Mouse (Mus musculus) thymus, postnatal 14 days (tissue): Measurements from ENCODE around the gene Aff1.

Experiments used
- DNase-seq: peaks from one replicate; pipeline ENCODE4 v3.0.0; 2021

Aff1 gene

DNA sequence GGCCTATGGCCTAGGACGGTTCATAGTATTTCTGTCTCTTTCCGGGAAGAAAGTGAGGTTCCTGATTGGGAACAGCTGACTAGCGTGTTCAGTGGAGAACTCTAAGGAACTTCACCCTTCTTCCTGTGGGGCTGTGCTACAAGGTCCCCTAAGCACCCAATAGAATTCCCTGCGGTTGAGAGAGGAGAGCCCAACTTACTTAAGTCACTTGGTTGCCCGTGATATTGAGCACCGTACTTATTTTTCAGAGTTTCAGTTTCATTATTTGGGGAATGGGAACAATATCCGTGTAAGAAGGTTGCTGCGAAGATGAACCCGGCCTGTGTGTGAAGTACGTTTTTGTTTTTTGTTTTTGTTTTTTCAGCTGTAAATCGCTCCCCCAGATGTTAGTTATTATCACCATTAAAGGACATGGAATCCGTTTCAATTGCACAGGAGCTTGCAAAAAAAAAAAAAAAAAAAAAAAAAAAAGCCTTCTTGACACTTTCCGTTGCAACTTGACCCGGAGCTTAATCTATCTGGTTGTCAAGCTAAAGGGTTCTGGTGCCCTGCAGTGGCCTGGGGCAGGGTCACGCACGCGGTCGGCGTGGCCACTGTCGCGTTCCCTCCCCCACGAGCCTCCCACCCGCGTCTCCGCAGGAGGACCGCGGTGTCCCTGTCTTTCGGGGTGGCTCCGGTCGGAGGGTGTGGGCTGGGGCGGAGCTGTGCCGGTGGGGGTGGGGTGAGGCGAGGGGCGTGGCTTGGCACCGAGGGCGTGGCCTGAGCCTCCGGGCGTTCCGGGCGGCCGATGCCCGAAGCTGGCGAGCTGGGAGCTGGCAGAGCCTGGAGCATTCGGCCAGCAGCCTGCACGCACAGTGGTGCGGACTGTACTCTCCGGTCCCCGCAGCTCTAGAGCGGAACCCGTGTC is at the start of gene Aff1:
Gene Aff1, plus strand, starts transcription at position 751 of the 907 bp plus-strand sequence.
- peak; percentile 95 for DNase-seq

DNA sequence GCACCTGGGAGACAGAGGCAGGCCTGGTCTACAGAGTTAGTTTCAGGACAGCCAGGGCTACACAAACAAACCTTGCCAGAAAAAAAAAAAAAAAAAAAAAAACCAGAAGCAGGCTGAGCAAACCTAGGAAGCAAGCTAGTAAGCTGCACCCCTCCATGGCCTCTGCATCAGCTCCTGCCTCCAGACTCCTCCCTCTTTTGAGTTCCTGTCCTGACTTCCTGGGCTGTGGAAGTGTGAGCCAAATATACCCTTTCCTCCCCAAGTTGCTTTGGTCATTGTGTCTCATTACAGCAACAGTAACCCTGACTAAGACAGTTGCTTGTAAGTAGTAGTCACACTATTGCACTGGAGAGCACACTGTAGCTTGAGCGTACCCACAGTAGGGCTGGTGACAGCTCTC is 48.0 kb upstream of the Aff1 start:
- no peak for DNase-seq

DNA sequence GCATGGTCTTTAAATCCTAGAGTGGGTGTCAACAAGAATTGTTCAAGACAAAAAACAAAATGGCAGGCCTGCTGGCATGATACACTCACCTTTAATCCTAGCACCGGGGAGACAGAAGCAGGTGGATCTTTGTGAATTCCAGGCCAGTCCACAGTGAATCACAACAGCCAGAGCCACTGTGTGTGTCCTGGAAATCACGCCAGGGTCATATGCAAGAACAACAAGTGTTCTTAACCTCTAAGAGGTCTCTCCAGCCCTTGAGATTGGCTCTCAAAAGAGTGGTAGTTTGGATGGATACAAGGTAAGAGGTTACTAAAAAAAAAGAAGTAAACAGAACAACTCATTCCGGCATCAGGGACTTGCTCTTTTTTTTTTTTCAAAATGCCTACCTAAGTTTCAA is 44.9 kb upstream of the Aff1 start:
- no peak for DNase-seq

DNA sequence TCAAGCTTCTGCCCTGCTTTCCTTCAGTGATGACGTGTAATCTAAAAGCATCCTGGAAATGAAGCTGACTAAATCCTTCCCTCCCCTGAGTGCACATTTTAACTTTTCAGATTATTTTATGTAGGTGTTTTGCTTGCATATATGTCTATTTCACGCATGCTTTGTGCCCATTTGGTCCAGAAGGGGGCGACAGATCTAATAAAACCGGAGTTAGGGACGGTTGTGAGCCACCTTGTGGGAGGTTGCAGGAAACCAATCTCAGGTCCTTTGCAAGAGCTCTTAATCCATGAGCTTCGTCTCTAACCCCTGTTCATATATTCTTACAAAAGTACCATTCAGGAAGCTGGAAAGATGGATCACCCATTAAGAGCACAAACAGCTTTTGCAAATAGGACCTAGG is 37.9 kb upstream of the Aff1 start:
- DNase-seq: peak; percentile 66

DNA sequence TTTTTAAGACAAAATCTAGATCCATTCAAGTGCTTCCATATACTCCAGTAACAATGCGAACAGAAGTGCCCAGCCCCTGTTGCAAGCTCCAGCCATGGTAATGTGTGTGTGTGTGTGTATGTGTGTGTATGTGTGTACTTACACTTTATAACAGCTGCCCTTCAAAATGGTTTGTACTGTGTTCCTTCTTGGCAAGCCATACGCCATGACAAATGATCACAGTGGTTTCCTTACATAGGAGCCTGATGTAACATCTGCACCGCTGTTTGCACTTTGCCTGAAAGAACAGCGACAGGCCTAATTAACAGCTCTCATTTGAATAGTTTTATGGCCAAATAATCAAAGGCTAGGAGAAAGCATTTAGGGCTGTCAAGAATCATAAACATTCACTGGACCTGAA is 37.4 kb upstream of the Aff1 start:
- no peak for DNase-seq

DNA sequence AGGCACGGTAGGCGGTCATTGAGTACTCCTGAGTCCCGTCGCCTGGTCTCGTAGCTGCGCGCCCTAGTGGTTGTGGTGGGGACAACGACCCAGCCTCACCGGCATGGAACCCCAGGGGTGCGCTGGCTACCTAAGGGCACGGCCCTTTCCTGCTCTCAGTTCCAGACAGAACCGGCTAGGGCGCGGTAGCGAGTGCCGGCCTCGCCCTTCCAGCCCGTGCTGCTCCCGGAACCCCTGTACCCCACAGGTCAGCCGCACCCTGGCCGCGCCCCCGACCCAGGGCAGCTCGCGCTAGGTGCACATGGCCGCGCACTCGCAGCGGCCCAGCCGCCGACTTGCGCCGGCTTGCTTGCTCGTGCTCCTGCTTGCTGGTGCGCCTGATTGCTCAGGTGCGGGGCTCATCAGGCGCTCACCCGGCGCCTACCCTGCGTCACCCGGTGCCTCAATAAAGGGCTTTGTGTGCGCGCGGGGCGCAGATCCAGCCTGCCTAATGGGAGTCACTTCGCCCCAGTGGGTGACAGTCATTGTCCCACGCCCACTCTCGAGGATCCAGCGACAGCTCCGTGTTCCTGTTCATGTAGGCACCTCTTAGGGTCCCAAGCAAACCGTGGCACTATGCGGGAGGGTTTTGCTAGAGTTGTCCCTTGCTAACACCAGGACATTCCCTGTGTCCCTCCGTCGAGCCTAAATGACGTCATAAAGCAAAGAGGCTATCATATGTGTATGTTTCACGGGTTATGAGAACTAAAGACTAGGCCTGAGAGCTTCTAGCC is 36.6 kb upstream of the Aff1 start, which contains the start of gene 1700016H13Rik:
Gene 1700016H13Rik, minus strand, starts transcription at position 665 of the 773 bp plus-strand sequence.
- DNase-seq: peak; percentile 89

DNA sequence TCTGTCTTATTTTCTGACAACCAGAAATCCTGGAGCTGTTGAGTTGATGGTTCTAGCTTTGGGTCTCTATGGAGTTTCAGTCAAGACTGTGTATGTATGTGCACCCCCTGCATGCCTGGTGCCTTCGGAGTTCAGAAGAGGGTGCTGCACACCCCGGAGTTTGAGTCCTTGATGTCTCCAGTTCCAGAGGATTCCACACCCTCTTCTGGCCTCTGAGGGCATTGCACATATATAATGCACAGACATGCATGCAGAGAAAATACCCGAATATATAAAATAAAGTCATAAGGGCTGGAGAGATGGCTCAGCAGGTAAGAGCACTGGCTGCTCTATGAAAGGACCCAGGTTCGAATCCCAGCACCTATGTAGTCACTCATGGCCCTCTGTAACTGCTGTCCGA is 33.3 kb upstream of the Aff1 start:
- DNase-seq: peak; percentile 26

DNA sequence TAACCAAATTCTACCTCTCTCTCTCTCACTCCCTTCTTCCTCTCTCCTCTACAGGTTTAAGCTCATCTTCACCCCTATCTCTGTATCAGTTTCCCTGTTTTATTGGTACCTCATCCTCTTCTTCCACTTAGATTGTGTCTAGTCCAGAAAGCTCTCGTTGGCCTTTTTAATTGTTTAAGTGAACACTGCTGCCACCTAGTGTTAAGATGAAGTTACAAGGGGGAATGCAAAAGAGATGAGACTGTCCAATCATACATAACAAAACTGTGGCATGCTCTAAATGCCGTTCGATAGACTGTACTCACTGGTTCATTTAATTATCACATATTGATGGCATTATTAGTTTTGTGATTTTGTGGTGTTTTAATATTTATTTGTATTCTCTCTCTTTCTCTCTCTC is 32.6 kb upstream of the Aff1 start:
- DNase-seq: peak; percentile 30

DNA sequence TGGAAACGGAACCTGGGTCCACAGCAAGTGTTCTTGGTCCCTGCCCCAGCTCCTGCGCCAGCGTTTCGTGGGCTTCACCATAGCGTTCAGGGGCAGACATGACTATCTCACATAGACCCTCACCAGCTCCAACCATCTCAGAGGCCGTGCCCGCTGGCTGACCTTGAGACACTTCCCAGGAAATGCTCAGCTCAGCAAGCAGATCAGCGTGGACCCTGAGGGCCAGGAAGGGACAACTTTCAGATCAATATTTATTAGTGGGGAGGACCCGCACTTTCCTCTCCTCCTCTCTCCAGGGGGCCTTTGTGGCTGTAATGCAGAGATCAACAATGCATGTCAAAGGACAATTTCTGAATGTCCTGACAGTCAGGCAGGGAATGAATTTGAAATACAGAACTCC is 27.2 kb upstream of the Aff1 start:
- no peak for DNase-seq

DNA sequence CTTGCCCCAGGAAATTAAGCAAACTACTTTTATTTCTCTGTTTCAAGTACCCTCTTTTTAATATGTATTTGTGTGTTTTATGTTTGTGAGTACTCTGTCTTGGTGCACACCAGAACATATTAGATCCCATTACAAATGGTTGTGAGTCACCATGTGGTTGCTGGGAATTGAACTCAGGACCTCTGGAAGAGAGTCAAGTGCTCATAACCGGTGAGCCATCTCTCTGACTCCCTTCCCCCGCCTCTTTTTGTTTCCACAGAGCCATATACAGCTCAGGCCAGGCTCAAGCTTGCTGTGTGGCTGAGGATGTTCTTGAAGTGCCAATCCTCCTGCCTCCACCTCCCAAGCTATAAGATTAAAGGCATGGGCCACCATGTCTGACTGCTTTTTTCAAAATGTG is 26.3 kb upstream of the Aff1 start:
- no peak for DNase-seq

DNA sequence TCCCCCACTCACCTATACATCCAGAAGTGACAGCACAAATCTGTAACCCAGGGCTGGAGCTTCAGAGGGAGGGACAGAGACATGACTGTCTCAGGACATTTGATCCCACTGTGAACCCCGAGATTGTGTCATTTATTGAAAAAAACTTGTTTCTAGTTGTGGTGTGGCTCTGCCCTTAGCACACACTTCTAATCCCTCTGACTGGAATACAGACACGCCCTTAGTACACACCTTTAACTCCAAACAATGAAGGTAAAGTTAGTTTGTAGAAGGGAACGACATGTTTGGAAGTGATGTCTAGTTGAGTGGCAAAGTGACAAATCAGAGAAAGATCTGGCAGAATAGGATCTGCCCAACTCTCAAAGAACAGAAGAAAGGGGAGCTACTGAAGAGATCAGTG is 20.3 kb upstream of the Aff1 start:
- no peak for DNase-seq

DNA sequence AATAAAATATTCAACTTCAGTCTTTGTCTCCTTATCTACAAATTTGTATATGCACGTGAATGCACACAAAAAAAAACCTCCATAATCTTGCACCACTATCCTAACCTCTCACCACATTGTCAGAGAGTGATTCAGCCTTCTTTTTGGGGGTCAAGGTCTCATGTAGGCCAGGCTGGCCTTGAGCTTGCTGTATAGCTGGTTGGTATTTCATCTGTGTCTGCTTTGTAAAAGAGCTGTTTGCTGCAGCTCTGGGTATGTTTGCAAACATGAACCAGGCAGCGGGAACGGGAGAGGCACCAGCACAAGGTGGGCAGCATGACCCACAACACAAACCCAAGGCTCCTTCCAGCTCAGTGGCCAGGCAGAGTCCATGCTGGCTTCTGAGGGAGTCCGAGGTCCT is 18.6 kb upstream of the Aff1 start:
- DNase-seq: no peak

DNA sequence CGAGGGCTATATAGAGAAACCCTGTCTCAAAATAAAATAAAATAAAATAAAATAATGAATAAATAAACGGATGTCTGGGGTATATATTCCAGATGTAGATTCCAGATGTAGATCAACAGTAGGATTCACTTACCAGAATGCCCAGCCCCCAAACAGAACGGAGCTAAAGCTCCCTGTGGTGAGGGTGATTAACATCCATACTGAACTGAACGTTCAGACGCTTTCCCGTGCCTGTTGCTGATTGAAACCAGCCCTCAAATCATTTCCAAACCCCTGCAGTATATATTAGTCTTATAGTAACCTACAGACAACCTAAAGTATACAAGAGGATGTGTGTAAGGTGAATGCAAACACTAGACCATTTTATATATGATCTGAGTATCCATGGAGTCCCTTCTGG is 17.7 kb upstream of the Aff1 start:
- no peak for DNase-seq

DNA sequence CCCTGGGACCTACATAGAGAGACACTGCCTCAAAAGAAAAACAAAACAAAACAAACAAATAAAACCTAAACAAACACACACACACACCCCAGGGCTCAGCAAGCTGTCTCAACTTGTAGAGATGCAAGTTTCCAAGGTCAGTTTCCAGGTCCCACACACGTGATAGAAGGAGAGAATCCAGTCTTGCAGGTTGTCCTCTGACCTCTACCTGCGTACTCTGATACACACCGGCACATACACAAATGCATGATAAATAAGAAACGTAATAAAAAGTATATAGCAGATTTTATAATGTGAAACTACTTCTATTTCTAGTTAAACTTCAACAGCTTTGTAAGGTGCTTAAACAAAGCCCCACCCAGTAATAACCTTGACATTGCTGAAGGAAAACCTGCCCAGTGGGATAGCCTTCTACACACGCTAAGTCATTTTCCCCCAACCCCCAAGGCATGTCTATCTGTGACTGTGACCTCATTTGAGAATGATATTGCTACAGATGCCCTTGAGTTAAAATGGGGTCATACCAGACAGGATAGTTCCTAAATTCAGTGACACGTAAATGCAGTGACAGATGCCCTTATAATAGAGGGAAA is 15.8 kb upstream of the Aff1 start:
- no peak for DNase-seq

DNA sequence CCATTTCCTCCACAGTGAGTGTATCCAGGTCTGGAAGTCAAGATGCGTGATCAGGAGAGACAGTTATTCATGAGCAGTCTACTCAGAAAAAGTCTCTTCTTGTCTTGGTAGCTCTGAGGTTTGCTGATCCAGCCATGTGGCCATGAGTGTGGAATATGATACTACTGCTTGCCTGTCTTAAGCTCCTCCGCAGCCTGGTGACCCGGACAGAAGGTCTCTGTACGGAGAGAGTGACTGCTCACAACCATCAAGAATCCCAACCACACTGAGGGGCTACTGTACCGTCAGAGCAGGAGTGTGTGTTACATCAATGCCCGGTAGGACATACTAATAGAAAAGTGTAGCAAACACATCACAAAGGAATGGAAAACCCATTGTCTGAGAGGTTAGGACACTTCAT is 14.3 kb upstream of the Aff1 start:
- DNase-seq: no peak

DNA sequence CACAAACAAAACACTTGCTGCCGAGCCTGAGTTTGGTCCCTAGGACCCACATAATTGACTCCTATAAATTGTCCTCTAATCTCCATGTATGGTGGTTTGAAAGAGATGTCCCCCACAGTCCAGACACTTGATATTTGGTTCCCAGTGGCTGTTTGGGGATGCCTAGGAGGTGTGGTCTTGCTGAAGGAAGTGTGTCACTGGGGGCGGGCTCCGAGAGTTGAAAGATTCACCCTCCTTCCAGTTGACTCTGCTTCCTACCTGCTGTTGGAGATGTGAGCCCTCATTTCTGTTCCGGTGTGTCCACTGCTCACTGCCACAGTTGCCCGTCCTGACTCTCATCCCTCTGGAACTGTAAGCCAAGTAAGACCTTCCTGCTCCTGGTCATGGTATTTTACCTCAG is 13.2 kb upstream of the Aff1 start:
- DNase-seq: no peak

DNA sequence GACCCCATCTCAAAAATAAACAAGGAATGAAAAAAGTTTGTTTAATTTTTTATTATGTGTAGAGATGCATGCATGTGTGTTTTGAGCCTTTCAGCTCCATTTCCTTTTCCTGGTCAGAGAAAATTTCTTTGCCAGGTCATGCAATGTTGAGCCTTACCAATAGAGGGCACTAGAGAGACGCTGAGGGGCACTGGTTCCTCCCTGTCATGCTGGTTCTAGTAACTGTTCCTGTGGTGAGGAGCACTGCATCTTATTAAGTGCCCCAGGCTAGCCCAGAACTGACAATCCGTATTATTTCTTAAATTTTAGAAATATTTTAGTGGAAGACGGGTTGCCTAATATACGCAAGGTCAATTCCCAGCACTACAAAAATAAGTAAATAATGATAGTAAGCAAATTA is 11.8 kb upstream of the Aff1 start:
- DNase-seq: peak; percentile 91

DNA sequence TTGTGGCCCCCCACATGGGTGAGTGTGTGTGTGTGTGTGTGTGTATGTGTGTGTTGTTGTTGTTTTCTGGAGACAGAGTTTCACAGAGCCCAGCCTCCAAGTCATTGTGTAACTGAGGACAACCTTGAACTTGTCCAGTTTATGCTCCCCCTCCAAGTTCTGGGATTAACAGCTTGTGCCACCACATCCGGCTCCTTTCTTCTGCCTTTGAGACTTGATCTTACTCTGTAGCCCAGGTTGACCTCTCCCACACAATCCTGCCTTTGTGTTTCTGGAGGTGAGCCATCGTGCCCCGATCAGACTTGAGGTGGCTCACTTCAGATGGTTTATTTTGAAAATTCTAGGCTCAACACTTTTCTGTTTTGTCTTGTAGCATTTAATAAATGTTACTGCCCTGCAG is 10.3 kb upstream of the Aff1 start:
- DNase-seq: no peak

DNA sequence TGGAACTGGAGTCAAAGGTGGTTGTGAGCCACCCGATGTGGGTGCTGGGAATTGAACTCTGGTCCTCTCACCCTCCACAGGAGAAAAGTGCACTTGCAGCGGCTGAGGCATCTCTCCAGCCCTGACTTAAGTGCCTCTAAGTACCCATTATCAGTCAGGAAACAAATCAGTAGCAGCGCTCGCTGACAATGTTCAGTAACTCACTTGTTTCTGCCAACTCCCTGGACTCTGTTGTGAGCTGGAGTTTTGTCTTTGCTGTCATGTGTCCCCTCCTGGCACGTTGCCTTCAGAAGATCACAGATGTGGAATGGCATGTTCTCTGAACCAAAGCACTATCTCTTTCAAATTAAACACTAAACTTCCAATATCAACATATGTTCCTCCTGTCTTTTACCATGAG is 2.5 kb upstream of the Aff1 start:
- DNase-seq: no peak

DNA sequence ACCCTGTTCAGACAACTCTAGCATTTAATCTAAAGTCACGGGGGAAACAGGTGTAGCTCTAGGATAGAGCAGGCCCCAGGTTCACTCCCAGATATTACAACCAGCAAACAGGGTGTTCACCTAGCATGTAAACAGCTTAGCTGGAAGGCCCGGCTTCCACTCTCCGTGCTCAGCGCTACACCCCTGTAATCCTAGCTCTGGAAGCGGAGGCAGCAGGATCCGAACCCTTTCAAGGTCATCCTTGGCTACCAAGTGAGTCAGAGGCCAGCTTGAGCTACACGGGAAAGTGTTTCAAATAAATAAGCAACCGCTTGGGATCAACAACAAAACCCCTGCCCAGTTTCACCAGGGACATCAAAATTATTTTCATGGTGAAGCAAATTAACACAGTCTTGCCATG is 2.0 kb upstream of the Aff1 start:
- no peak for DNase-seq

DNA sequence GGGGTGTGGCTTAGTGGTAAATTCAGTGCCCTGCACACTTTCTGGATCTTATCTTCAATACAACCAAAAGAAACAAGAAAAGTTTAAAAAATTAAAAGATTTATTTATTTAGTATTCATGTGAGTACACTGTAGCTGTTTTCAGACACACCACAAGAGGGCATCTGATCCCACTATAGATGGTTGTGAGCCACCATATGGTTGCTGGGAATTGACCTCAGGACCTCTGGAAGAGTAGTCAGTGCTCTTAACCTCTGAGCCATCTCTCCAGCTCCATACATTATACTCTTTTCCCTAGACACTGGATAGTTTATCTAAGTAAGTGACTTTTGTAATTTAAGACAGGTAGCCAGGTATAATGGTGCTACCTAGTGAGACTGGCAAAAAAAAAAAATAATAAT is 1.0 kb upstream of the Aff1 start:
- DNase-seq: peak; percentile 24

DNA sequence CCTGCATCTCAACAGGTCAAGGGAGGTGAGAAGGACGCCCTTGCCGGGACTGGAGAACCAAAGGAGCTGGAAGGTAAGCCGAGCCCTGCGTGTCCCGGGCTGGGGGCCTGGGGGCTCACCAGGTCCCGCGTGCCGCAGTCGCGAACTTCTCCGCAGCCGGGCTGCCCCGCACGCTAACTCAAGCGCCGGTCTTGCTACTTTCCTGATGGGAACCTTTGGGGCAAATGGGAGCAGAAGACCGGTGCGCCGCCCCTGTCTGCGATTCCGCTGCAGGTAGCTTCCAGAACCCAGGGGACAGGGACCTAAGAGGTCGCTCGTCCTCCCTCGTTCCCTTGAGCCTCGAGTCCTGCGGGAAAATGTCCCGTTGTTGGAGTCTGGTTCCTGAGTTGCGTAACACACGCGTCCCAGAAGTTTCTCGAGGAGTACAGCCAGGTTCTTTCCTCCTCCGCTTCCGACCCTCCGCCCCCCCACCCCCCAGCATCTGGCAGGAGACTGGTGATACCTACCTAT is 412 bp downstream of the Aff1 start:
- DNase-seq: no peak

DNA sequence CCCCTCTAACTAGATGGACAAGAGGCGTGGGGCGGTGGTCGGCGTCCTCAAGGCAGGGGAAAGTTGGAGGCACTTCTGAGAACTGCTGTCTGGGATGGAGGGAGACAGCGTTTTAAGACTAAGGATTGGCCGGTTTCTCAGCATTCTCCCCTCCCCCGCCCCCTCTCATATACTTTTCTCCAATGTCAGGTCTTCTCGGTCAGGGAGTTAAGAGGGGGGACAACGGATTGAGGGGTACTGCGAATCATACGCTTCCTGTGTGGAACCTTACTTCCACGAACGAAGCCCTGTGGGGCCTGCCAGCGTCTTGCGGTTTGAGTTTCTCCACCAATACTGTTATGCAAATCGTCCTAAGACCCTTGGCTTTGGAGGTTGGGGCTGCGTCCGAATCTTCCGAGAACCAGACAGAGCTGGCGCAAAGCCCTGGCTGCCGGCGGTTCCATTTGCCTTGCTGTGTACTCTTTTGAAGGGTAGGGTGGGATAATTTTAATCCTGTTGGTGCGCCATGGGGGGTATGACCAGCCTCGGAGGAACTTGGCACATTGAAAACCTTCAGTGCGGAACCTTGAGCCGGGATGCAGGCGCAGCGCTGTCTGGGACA is 967 bp downstream of the Aff1 start:
- DNase-seq: peak; percentile 44
